Comparison of ENCODE assay signal across 8 mouse cellular contexts in the genomic region with DNA sequence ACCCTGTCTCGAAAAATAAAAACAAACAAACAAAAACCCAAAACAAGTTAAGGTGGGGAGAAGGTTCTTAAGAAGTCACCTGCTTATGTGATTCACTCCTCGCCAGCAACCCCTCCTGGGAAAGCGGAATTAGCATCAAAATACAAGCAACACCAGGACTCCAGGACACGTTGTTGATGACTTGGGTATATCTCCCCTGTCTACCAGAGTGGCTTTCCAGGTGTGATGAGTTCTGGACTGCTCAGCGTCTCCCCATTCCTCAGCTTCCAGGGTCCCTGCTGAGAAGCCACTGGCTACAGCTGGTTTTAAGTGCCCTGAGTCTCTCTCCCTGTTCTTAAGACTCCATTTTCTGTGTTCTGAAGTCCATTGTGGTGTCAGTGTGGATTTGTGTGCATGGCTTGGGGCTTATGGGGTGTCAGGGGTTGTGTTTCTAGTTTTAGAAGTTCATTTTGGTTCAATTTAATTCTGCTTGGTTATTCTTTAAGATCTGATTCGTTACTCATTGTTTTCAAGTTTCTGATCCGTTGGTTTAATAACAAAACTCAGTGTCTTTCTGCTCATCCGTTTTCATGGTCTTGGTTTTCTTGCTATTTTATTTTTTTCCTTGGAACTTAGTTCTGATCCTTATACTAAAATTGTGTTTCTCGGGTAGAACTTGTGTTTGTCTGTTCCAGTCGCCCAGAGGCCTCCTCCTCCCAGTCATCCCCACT. TPM values are rescaled to one million over a fixed set of nuclear protein-coding genes. Genes with fewer than 3 reads are reported as not detected.
DNase-seq lines count a peak whose midpoint lies in the region; ATAC-seq and TF ChIP-seq lines count a peak whose summit lies in the region.
"Had no signal": no experiment of that assay in that cellular context is flagged by ENCODE, and none has a peak within 500 bp of the region (broad histone marks: within the 10 kb centered on the region; RNA-seq: fewer than 3 reads in every experiment).

No protein-coding gene starts in this region.

- no peak for TF ChIP-seq CTCF in spleen, adult 2 months (IDR thresholded peaks at IDR 0.05; ENCODE audit: extremely low read depth, insufficient read depth, insufficient read length, insufficient replicate concordance)
- no peak for TF ChIP-seq CTCF in heart, postnatal 0 days (IDR thresholded peaks at IDR 0.05; ENCODE audit: low read depth)
- TF ChIP-seq CTCF in liver, embryonic 14.5 days (IDR thresholded peaks at IDR 0.05; ENCODE audit: low read depth): no peak

- H3K9me3 ChIP-seq in heart, postnatal 0 days (replicated peaks; ENCODE audit: control insufficient read depth, low read length): no peaks in the 10 kb centered on the region
- H3K9me3 ChIP-seq in liver, embryonic 14.5 days (ENCODE audit: control insufficient read depth, low read length): no peaks in the 10 kb centered on the region

- WGBS in spleen, adult 2 months: 83% methylated on average over 10 of the region's 10 CpGs
- WGBS in heart, postnatal 0 days: 68% methylated on average over 10 of the region's 10 CpGs
- WGBS in liver, embryonic 14.5 days (ENCODE audit: insufficient replicate concordance): 57% methylated on average over 10 of the region's 10 CpGs

- H3K27me3 ChIP-seq in spleen, adult 2 months (ENCODE audit: control insufficient read depth, insufficient read depth, low read length): no peaks in the 10 kb centered on the region
- no peaks in the 10 kb centered on the region for H3K27me3 ChIP-seq in heart, postnatal 0 days (ENCODE audit: control insufficient read depth, insufficient read depth, low read length)
- no peaks in the 10 kb centered on the region for H3K27me3 ChIP-seq in liver, embryonic 14.5 days (ENCODE audit: control insufficient read depth, insufficient read depth, low read length)

- H3K27ac ChIP-seq in spleen, adult 2 months (ENCODE audit: insufficient read depth, low read length): peak overlapping the region; percentile 36; the same call in 1 of the 2 replicates
- H3K27ac ChIP-seq in heart, postnatal 0 days (ENCODE audit: low read depth): peak overlapping the region; percentile 49
- no peak overlapping the region for H3K27ac ChIP-seq in liver, embryonic 14.5 days

- H3K4me2 ChIP-seq in heart, postnatal 0 days (ENCODE audit: low read depth, low read length): peak overlapping the region; percentile 70
- H3K4me2 ChIP-seq in liver, embryonic 14.5 days (ENCODE audit: low read depth): peak overlapping the region; percentile 25

- TF ChIP-seq POLR2A in spleen, adult 2 months (IDR thresholded peaks at IDR 0.05; ENCODE audit: low read depth, low read length): no peak

- ATAC-seq in heart, postnatal 0 days (ENCODE audit: insufficient read depth, low read depth): no peak
- no peak for ATAC-seq in liver, embryonic 14.5 days (ENCODE audit: insufficient read depth)
- ATAC-seq: inflammation-experienced regulatory T-cells, adult 6 months had no signal

- peak overlapping the region; percentile 53; the same call in 1 of the 2 replicates for H3K9ac ChIP-seq in heart, postnatal 0 days (replicated peaks; ENCODE audit: low read depth, low read length)
- no peak overlapping the region for H3K9ac ChIP-seq in liver, embryonic 14.5 days (replicated peaks)

- TF ChIP-seq EP300 in heart, postnatal 0 days (IDR thresholded peaks at IDR 0.05; ENCODE audit: low read depth): no peak
- TF ChIP-seq EP300 in liver, embryonic 14.5 days (IDR thresholded peaks at IDR 0.05; ENCODE audit: low read depth): no peak

- H3K4me3 ChIP-seq in spleen, adult 2 months (ENCODE audit: extremely low read depth, insufficient read depth, insufficient read length): no peak overlapping the region
- peak overlapping the region; percentile 36 for H3K4me3 ChIP-seq in heart, postnatal 0 days (ENCODE audit: low read depth, low read length)
- H3K4me3 ChIP-seq in liver, embryonic 14.5 days (ENCODE audit: insufficient read depth in 1 of 2, low read depth in 2 of 2, low read length in 2 of 2): no peak overlapping the region

- no peak for DNase-seq in spleen, adult 2 months (ENCODE audit: low read depth in 1 of 2, low spot score in 2 of 2)
- DNase-seq in spleen, adult 18-20 months: no peak
- DNase-seq in heart, postnatal 0 days (ENCODE audit: low spot score): no peak
- DNase-seq in liver, embryonic 14.5 days (ENCODE audit: low read depth in 3 of 3, low spot score in 3 of 3): no peak
- DNase-seq in adrenal gland, adult 2 months: no peak
- DNase-seq in left cerebral cortex, postnatal 4 days: no peak
- DNase-seq in urinary bladder, adult 18-20 months (ENCODE audit: low spot score in 2 of 2): no peak

- no peaks in the 10 kb centered on the region for H3K36me3 ChIP-seq in spleen, adult 2 months (ENCODE audit: control insufficient read depth, insufficient read depth, low read length)
- no peaks in the 10 kb centered on the region for H3K36me3 ChIP-seq in heart, postnatal 0 days (replicated peaks; ENCODE audit: control insufficient read depth, insufficient read depth, low read length)
- H3K36me3 ChIP-seq in liver, embryonic 14.5 days (replicated peaks; ENCODE audit: control insufficient read depth, insufficient read depth, low read depth): no peaks in the 10 kb centered on the region

- intact Hi-C loops in left cerebral cortex, postnatal 4 days (cut with DNase I): no loop called here

- peaks cover 7% of the 10 kb centered on the region; the same call in 1 of the 2 replicates for H3K4me1 ChIP-seq in spleen, adult 2 months (ENCODE audit: control insufficient read depth, insufficient read depth, insufficient read length)
- H3K4me1 ChIP-seq in heart, postnatal 0 days (ENCODE audit: control insufficient read depth, insufficient read depth): peaks cover 20% of the 10 kb centered on the region; the same call in 1 of the 2 replicates
- peaks cover 0 to 16% of the 10 kb centered on the region in 2 experiments; a peak in 2 of 4 replicates for H3K4me1 ChIP-seq in liver, embryonic 14.5 days (replicated peaks; ENCODE audit: control insufficient read depth in 2 of 2, insufficient read depth in 2 of 2, low read length in 1 of 2)

RNA-seq across cellular contexts. Expression of a gene that starts 7.7 kb away (rescaled TPM):
- 22.1 and 26.6 TPM in 2 replicates for polyA plus RNA-seq in spleen, adult 2 months (2012; rRNA removed)
- total RNA-seq in heart, postnatal 0 days (2014; rRNA removed; ENCODE audit: low replicate concordance): 21.0 and 25.7 TPM in 2 replicates
- polyA plus RNA-seq in heart, postnatal 0 days (2015; fragmentation: Nextera tagmentation; extraction: Ambion mirVana): 16.0 and 16.6 TPM in 2 replicates
- polyA plus RNA-seq in liver, embryonic 14.5 days (2012; rRNA removed): 6.9 and 9.4 TPM in 2 replicates
- polyA plus RNA-seq in liver, embryonic 14.5 days (2014; fragmentation: Nextera tagmentation; extraction: Ambion mirVana): 11.6 and 13.5 TPM in 2 replicates
- 10 to 100 TPM; 48.4 to 55.9 TPM for total RNA-seq in adrenal gland, adult 2 months (2021)
- 26.0 and 28.3 TPM in 2 replicates for polyA plus RNA-seq in adrenal gland, adult 2 months (2012; rRNA removed)
- total RNA-seq in left cerebral cortex, postnatal 4 days (2021): 10 to 100 TPM; 10.2 to 10.4 TPM
